Mouse (Mus musculus) embryonic facial prominence, embryonic 12.5 days (tissue): Measurements from ENCODE around the gene Rgs16. TPM values are rescaled to one million over a fixed set of nuclear protein-coding genes. Genes with fewer than 3 reads are reported as not detected.

Experiments used
- ATAC-seq: fragments of 200-750 bp; cut with Nextera tagmentation; 2 replicates; pipeline ENCODE4 v1.8.0; 2017; ENCODE audit not compliant: insufficient number of reproducible peaks, insufficient read depth, low FRiP score, low TSS enrichment
- H3K27ac ChIP-seq: fragments of 300-500 bp; sonication (generic); 2 replicates; pipeline ENCODE4 v1.5.1; 2016; ENCODE audit warnings: mild to moderate bottlenecking
- H3K27me3 ChIP-seq: fragments of 300-500 bp; sonication (generic); 2 replicates; pipeline ENCODE4 v1.6.1; 2016; ENCODE audit warnings: mild to moderate bottlenecking, moderate library complexity
- H3K36me3 ChIP-seq: fragments of 300-500 bp; sonication (generic); 2 replicates; pipeline ENCODE4 v1.6.1; 2016; ENCODE audit warnings: mild to moderate bottlenecking
- H3K4me1 ChIP-seq: fragments of 300-500 bp; sonication (generic); 2 replicates; pipeline ENCODE4 v1.6.1; 2016
- H3K4me2 ChIP-seq: fragments of 300-500 bp; sonication (generic); replicated peaks from 2 replicates; pipeline ENCODE4 v1.6.1; 2016; ENCODE audit warnings: mild to moderate bottlenecking, moderate library complexity
- H3K4me3 ChIP-seq: fragments of 300-500 bp; sonication (generic); 2 replicates; pipeline ENCODE4 v1.5.1; 2016; ENCODE audit warnings: mild to moderate bottlenecking
- H3K9ac ChIP-seq: fragments of 300-500 bp; sonication (generic); 2 replicates; pipeline ENCODE4 v1.6.1; 2016; ENCODE audit warnings: mild to moderate bottlenecking, moderate library complexity
- H3K9me3 ChIP-seq: fragments of 300-500 bp; sonication (generic); 2 replicates; pipeline ENCODE4 v1.6.1; 2016; ENCODE audit warnings: mild to moderate bottlenecking, moderate library complexity
- WGBS: fragments of 180-500 bp; shearing (Covaris S2); methylation state at CpG from one replicate; pipeline ENCODE4 v1.1.7; 2016; 5-methylcytosine and 5-hydroxymethylcytosine counted together
- polyA plus RNA-seq: library from polyadenylated mRNA; unstranded; fragments of >200 nt; fragmentation: Nextera tagmentation; extraction: Ambion mirVana; gene quantifications from 2 replicates; pipeline ENCODE4 v1.2.1, GENCODE M21; 2016

Rgs16 gene
- polyA plus RNA-seq, result 17.0 and 18.2 TPM in 2 replicates

DNA sequence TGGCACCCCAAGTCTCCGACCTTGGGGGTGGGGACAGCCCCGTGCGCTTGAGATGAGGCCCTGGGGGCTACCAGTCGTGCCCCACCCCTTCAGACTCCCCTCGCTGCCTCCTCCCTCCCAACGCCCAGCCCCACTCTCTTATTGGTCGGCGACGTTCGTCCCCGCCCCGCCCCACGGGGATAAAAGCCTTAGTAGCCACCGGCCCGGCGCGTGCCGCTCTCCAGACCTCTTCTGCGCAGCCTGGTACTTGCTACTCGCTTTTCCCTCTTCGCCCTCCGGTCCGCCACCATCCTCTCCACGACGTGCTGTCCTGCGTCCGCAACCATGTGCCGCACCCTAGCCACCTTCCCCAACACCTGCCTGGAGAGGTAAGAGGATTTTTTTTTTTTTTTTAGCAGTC lies at the start of gene Rgs16:
Gene Rgs16 (plus strand): TSS at position 205 of the 400 bp plus-strand sequence.
- Histone ChIP-seq H3K9me3 (no peaks in the 10 kb centered on the region), H3K27ac (no peak within 1 kb of the TSS), H3K9ac (peak within 1 kb of the TSS; percentile 45), H3K27me3 (peaks cover 31% of the 10 kb centered on the region), H3K36me3 (no peaks in the 10 kb centered on the region), H3K4me1 (peaks cover 19% of the 10 kb centered on the region), H3K4me3 (peak within 1 kb of the TSS; percentile 44), H3K4me2 (peak within 1 kb of the TSS; percentile 76)
- WGBS, result under 1% methylated on average over 27 of the region's 28 CpGs
- peak; percentile 43; the same call in 1 of the 2 replicates for ATAC-seq

DNA sequence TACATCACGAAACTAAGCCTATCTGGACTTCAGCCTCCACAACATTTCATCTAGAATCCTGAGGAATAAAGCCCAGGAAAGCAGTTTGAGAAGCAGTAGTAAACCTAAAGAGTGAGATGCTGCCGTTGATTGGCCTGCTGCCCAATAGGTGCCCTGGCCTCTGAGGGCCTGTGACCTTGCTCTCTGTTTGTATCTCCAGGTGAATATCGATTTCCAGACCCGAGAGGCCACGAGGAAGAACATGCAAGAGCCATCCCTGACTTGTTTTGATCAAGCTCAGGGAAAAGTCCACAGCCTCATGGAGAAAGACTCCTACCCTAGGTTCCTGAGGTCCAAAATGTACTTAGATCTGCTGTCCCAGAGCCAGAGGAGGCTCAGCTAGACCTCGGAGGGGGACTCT lies 47.6 kb upstream of the Rgs16 start:
- Histone ChIP-seq H3K4me2 (no peak overlapping the region), H3K4me1 (peaks cover under 1% of the 10 kb centered on the region; the same call in 1 of the 2 replicates), H3K27me3 (no peaks in the 10 kb centered on the region), H3K9me3 (no peaks in the 10 kb centered on the region), H3K27ac (no peak overlapping the region), H3K4me3 (no peak overlapping the region), H3K36me3 (no peaks in the 10 kb centered on the region), H3K9ac (no peak overlapping the region)
- ATAC-seq, result no peak
- WGBS, result 77% methylated on average over 6 of the region's 6 CpGs

DNA sequence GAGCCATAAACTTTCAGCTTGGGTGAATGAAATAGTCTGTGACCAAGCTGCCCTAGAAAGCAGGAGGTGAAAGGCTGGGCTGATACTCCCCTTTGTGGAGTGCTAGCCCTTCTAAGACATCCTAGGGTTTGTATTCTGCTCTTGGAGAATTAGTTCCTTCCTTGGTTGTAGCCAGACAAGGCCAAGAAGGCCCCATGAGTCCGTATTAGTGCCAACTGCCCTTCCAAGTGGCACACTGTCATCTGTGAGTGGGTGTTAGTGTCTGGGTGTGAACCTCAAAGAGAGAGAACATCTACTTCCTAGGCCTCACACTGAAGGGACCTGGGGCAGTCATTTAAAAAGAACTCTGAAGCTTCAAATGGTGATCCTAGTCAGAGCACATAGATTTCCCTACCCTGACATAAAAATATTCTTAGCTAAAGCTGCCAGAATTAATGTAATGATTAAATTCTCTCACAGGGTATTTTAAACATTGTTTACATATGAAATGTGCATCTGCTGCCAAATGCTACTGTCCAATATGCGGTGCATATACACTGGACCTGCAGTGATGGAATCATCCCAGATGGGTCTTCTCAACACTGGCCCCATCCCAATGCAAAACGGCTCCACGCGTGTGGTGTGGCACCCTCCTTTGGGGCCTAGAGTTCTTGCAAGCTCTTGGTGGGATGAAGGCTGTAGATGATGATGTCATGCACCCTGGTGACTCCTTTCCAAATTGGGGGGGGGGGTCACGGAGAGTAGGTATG lies 45.6 kb upstream of the Rgs16 start:
- H3K9ac ChIP-seq, result no peak overlapping the region
- H3K4me3 ChIP-seq, result no peak overlapping the region
- no peaks in the 10 kb centered on the region for H3K27me3 ChIP-seq
- no peaks in the 10 kb centered on the region for H3K9me3 ChIP-seq
- no peak overlapping the region for H3K4me2 ChIP-seq
- WGBS, result 93% methylated on average over 6 of the region's 6 CpGs
- no peaks in the 10 kb centered on the region for H3K36me3 ChIP-seq
- no peak for ATAC-seq
- H3K27ac ChIP-seq, result no peak overlapping the region
- peaks cover 18% of the 10 kb centered on the region for H3K4me1 ChIP-seq

DNA sequence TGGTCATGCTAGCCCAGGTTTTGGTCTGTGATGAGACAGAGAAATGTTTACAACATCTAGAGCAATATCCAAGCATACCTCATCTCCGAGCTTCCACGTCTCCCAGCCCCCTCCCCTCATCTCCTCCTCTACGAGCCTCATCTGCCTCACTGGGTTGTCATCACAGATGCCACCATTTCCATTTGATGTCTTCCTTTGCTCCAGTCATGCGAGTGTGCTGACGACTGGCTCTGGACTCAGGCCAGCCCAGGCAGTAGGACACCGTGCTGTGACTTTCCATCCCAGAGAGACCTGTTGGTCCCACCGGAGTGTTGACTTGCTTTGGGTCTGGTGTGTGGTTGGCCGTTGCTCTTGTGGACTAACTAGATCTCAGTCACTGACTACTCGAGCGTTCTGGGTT lies 44.8 kb upstream of the Rgs16 start:
- Histone ChIP-seq H3K27me3 (no peaks in the 10 kb centered on the region), H3K4me1 (peaks cover 19% of the 10 kb centered on the region), H3K9me3 (no peaks in the 10 kb centered on the region), H3K36me3 (no peaks in the 10 kb centered on the region), H3K27ac (no peak overlapping the region), H3K4me3 (no peak overlapping the region), H3K9ac (no peak overlapping the region), H3K4me2 (no peak overlapping the region)
- WGBS, result 92% methylated on average over 10 of the region's 10 CpGs
- ATAC-seq, result no peak

DNA sequence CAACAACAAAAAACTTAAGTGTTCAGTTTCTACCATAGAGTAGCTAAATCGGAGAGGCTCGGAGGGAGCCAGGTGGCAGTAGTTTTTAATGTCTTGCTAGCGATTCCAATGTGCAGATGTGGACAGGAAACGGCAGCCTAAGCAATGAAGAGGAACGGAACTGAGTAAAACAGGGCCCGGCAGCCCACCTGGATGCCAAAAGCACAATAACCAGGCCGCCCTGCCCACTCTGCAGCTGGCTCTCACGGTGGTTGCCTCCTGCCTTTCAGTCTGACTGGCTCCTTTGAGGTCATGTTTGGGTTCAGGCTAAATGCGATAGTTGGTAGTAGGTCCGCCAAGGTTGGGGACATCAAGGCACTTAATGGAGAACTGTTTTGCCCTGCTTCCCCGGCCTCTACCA lies 44.1 kb upstream of the Rgs16 start:
- H3K4me1 ChIP-seq, result peaks cover 19% of the 10 kb centered on the region
- H3K9me3 ChIP-seq, result no peaks in the 10 kb centered on the region
- H3K27ac ChIP-seq, result no peak overlapping the region
- no peak overlapping the region for H3K4me3 ChIP-seq
- WGBS, result 89% methylated on average over 11 of the region's 11 CpGs
- no peak for ATAC-seq
- H3K9ac ChIP-seq, result no peak overlapping the region
- no peaks in the 10 kb centered on the region for H3K27me3 ChIP-seq
- no peaks in the 10 kb centered on the region for H3K36me3 ChIP-seq
- H3K4me2 ChIP-seq, result no peak overlapping the region

DNA sequence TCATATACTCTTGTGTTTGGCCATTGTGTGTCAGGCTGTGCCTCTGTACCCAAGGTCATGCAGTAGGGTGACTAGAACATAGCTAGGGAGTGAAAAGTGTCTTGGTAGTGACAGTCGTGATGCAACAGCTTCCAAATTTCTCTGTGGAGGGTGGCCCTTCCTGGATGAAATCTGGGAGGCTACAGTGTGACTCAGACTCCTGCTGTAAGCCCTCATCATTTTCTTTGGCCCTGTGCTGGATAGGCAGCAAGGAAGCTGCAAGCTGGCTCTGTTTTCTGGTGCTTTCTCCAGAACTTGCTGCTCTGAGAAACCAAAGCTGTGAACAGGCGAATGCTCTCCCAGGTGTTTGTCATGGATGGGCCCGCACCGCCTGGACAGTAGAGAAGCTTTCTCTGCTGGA lies 43.6 kb upstream of the Rgs16 start:
- Histone ChIP-seq H3K4me1 (peaks cover 19% of the 10 kb centered on the region), H3K4me3 (no peak overlapping the region), H3K27me3 (no peaks in the 10 kb centered on the region), H3K36me3 (no peaks in the 10 kb centered on the region), H3K4me2 (no peak overlapping the region), H3K9ac (no peak overlapping the region), H3K9me3 (no peaks in the 10 kb centered on the region), H3K27ac (no peak overlapping the region)
- no peak for ATAC-seq
- WGBS, result 91% methylated on average over 4 of the region's 4 CpGs

DNA sequence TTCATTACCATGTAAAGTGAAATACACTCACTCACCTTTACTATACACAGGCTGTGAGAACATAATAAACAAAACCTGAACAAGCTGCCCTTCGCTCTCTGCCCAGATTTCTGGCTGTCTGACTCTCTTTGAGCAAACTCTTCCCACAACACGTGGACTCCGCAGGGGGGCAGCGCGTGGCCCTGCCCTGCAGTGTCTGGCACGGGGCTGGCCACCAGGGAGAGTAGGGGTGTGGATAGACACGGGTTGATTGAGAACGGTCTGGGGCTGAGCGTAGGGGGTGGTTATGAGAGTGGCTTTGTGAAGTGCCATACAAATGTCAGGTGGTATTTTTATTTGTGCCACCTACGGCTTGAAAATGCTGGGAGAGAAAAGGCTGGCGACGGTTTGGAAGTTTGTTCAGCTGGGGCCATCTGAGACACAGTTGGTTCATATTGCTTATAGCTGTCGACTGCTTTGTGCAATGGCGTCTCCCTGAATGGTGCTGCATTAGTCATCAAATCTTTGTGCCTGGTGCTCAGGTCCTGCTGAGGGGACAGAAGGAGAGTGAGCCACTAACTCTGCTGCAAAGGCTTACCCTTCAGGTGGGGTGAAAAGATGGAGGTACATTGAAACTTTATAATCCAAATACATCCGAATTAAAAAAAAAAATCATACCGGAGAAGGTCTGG lies 42.4 kb upstream of the Rgs16 start:
- Histone ChIP-seq H3K27ac (no peak overlapping the region), H3K4me3 (no peak overlapping the region)
- WGBS, result 74% methylated on average over 16 of the region's 16 CpGs

DNA sequence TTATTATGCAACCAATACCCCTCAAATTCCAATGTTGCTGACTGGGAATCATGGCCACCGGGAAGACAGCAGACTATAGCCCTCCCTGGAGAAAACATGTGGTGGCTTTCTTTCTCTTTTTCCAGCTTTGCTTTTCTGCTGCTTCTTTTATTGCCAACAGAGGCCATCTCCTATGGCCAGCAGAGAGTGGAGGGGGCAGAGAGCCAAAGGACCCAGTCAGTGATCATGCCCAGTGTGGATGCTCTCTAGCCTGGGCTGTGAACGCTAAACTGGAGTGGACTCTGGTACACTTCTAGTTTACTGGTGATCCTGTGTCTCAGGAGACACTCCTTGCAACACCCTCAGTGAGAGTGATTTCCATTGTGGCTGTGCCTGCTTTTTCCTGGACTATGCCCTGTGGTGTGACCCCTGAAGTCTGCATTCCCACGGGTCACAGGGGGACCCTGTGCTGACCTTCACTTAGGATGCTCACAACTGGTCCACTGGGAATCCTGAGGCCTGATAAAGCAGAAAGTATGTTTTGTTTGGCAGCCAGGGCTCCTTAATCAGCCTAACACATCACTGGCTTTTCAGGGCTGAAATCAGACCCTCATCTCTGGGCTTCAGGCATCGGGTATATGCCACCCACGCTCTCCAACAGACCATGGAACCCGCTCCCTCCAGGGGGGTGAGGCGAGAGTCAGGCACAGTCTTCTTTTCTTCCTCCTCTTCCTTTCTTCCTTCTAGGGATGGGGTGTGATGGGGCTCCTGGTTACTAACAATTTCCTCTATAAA lies 41.7 kb upstream of the Rgs16 start:
- no peak overlapping the region for H3K27ac ChIP-seq
- no peak overlapping the region for H3K9ac ChIP-seq
- H3K4me1 ChIP-seq, result peaks cover 35% of the 10 kb centered on the region
- WGBS, result 49% methylated on average over 7 of the region's 7 CpGs
- H3K36me3 ChIP-seq, result no peaks in the 10 kb centered on the region
- H3K4me2 ChIP-seq, result no peak overlapping the region
- no peaks in the 10 kb centered on the region for H3K9me3 ChIP-seq
- no peak for ATAC-seq
- H3K27me3 ChIP-seq, result no peaks in the 10 kb centered on the region
- H3K4me3 ChIP-seq, result no peak overlapping the region

More for the DNA sequence above, 42.4 kb upstream of the Rgs16 start:
- no peaks in the 10 kb centered on the region for H3K9me3 ChIP-seq
- no peaks in the 10 kb centered on the region for H3K27me3 ChIP-seq
- H3K36me3 ChIP-seq, result no peaks in the 10 kb centered on the region
- no peak; the same call in 1 of the 2 replicates for ATAC-seq
- H3K4me2 ChIP-seq, result no peak overlapping the region
- peaks cover 28% of the 10 kb centered on the region for H3K4me1 ChIP-seq
- H3K9ac ChIP-seq, result no peak overlapping the region

DNA sequence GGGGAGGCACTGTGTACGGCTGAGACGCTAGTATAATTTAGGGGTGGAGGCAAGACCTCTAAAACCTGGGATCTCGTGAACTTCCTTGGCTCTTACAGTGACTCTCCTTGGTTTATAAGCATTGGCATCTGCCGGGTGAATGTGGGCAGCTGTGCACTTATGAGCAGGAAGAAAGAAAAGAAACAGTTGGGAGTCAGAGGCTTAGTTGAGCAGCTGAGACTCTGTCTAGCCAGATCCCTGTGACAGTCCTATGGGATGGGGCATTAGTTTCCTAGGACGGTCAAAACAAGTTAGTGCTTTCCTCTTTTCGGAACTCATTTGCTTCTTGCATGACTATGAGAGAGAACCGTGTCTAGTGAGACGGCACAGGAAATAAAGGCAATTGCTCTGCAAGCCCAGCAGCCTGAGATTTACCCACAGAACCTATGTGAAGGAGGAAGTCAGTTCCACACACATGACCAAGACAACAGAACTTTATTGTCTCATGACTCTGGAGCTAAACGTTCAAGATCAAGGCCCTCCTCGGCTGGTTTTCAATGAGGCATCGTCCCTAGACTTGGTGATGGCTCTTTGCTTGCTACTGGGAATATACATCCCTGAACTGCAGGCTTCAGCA lies 39.6 kb upstream of the Rgs16 start:
- Histone ChIP-seq H3K36me3 (no peaks in the 10 kb centered on the region), H3K4me3 (no peak overlapping the region)
- 81% methylated on average over 11 of the region's 11 CpGs for WGBS

DNA sequence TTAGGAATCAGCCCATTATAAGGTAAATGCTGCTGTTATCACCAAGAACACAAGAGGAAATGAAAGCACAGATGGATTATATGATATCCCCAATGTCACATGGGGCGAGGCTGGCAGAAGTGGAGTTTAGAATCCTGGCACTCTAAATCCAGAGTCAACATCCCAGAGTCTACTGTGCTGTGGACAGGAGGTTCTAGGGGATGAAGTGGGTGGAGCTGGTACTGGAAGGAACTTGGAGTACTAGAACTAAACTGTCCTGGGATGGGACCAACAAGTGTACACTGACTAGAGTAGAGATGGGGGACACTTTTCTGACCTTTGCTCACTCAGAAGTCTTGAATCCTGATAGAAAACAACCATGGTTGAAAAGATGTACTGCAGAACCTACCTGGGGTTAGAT lies 38.7 kb upstream of the Rgs16 start:
- H3K4me1 ChIP-seq, result peaks cover 52% of the 10 kb centered on the region
- H3K9ac ChIP-seq, result no peak overlapping the region
- H3K36me3 ChIP-seq, result no peaks in the 10 kb centered on the region
- peaks cover 2% of the 10 kb centered on the region; the same call in 1 of the 2 replicates for H3K27me3 ChIP-seq
- no peak overlapping the region for H3K4me3 ChIP-seq
- no peaks in the 10 kb centered on the region for H3K9me3 ChIP-seq
- ATAC-seq, result no peak
- no peak overlapping the region for H3K27ac ChIP-seq
- 88% methylated on average over 1 of the region's 1 CpGs for WGBS
- no peak overlapping the region for H3K4me2 ChIP-seq

More for the DNA sequence above, 39.6 kb upstream of the Rgs16 start:
- H3K9ac ChIP-seq, result no peak overlapping the region
- no peak overlapping the region for H3K27ac ChIP-seq
- ATAC-seq, result no peak
- H3K27me3 ChIP-seq, result peaks cover 2% of the 10 kb centered on the region; the same call in 1 of the 2 replicates
- H3K4me1 ChIP-seq, result peaks cover 52% of the 10 kb centered on the region
- no peaks in the 10 kb centered on the region for H3K9me3 ChIP-seq
- no peak overlapping the region for H3K4me2 ChIP-seq

DNA sequence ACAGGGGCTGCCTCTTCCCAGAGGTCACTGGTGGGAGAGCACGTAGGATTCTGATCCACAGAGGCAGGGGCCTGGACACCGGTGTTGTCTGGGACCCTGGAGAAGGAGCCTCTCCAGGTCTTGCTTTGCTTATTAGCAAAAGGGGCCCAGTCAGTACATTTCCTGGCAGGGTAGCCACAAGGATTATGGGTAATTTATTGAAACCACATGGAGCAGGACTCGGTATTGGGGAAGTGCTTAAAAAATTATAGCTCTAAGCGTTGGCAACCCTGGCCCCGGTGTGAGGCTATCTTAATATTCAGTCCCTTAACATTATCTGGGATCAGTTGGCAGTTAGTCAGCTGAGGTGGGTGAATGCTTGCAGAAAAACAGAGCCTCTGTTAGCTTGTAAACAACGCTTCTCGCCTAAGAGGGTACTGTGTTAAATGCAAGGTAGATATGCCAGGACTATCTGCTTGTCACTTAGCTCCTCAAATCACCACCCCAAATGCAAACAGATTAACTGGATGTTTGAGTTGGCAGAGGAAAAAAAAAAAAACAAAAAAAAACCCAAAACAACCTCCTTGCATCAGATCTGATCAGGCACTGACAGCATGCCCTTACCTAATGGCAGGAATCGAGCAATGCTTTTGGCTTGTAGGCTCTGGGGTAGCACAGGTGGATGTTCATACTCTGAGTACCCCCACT lies 37.8 kb upstream of the Rgs16 start:
- Histone ChIP-seq H3K4me1 (peaks cover 52% of the 10 kb centered on the region), H3K36me3 (no peaks in the 10 kb centered on the region), H3K27ac (no peak overlapping the region; the same call in 1 of the 2 replicates), H3K9me3 (no peaks in the 10 kb centered on the region), H3K4me3 (no peak overlapping the region), H3K9ac (no peak overlapping the region), H3K4me2 (no peak overlapping the region), H3K27me3 (peaks cover 2% of the 10 kb centered on the region; the same call in 1 of the 2 replicates)
- ATAC-seq, result no peak
- WGBS, result 50% methylated on average over 8 of the region's 8 CpGs
